Comparison of ENCODE assay signal across 8 mouse cellular contexts in the genomic region with DNA sequence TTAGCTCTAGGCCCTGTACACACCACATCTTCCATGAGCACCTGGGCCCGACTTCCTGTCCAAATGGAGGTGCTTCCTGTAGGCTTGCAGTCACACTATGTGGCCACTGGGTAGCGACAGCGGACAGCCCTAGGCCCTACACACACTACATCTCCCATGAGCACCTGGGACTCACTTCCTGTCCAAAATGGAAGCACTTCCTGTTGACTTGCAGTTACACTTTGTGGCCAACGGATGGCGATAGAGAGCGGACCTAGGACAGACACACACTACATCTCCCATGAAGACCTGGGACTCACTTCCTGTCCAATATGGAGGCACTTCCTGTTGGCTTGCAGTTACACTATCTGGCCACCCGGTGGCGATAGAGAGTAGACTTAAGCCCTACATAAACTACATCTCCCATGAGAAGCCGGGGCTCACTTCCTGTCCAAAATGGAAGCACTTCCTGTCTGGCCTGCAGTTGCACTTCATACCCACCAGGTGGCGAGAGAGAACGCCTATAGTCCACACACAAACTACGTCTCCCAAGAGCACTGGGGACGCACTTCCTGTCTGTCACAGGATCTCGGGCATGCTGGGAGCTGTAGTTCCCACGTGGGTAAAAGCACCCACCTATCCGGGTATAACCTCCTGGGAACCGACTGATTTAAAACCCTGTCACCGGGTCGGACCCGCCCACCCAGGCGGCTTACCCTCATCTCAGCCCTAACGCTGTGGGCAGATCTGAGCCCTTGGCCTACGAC.
DNase-seq lines count a peak whose midpoint lies in the region; ATAC-seq lines count a peak whose summit lies in the region.

No protein-coding gene starts in this region.

- no peaks in the 10 kb centered on the region for H3K27me3 ChIP-seq in intestine, embryonic 14.5 days (replicated peaks; ENCODE audit: control insufficient read depth, insufficient read depth, low read length)

- H3K27ac ChIP-seq in intestine, embryonic 14.5 days (ENCODE audit: low read depth) = no peak overlapping the region

- peak; percentile 81 to 82 for DNase-seq in adrenal gland, adult 18-20 months (ENCODE audit: low spot score in 2 of 2)
- peak; percentile 91 for DNase-seq in embryo, embryonic 11 days
- DNase-seq in gastrocnemius, postnatal 25 days = peak; percentile 93
- DNase-seq in intestine, embryonic 14.5 days (ENCODE audit: low spot score) = peak; percentile 86
- DNase-seq in left cerebral cortex, postnatal 14 days (ENCODE audit: low spot score in 2 of 2) = peak; percentile 96 to 99
- DNase-seq in mesoderm, embryonic 11.5 days (ENCODE audit: low read depth, low spot score) = peak; percentile 97
- peak; percentile 96 for DNase-seq in right cerebral cortex, postnatal 36 days (ENCODE audit: low spot score in 2 of 2)
- DNase-seq in yolk sac, embryonic 10.5 days (ENCODE audit: low spot score) = peak; percentile 92

- H3K4me1 ChIP-seq in intestine, embryonic 14.5 days (replicated peaks; ENCODE audit: control insufficient read depth, insufficient read depth, low read length) = no peaks in the 10 kb centered on the region

- intact Hi-C loops in left cerebral cortex, postnatal 14 days (cut with DNase I) = loop anchor here (5.0 kb wide), 2 partner anchors 97 to 528 kb away; a partner anchor contains a TSS

- H3K9me3 ChIP-seq in intestine, embryonic 14.5 days (ENCODE audit: control insufficient read depth, low read length) = 0 out of 2 replicates have a peak, but pooled peaks cover 5% of the 10 kb centered on the region

- no peaks in the 10 kb centered on the region for H3K36me3 ChIP-seq in intestine, embryonic 14.5 days (ENCODE audit: control insufficient read depth, insufficient read depth, low read length)

- peak; percentile 97 for ATAC-seq in intestine, embryonic 14.5 days (replicated peaks; ENCODE audit: low FRiP score, low TSS enrichment, low read depth)

- H3K4me3 ChIP-seq in intestine, embryonic 14.5 days (ENCODE audit: low read depth, low read length) = peak overlapping the region; percentile 17; the same call in 1 of the 2 replicates

- peak overlapping the region; percentile 38 for H3K4me2 ChIP-seq in intestine, embryonic 14.5 days (ENCODE audit: low read length)

- H3K9ac ChIP-seq in intestine, embryonic 14.5 days (ENCODE audit: low read length) = no peak overlapping the region

- WGBS in intestine, embryonic 14.5 days = 9% methylated on average over 23 of the region's 23 CpGs
